Mouse (Mus musculus): Measurements from ENCODE around the gene Prkab1.

GRCm38 (mm10) chr5:116009884-116010627 lies 14.3 kb downstream of the Prkab1 start:
- TF ChIP-seq CTCF (IDR thresholded peaks at IDR 0.05; ENCODE audit: insufficient read depth, low read length) (no peak), POLR2A (IDR thresholded peaks at IDR 0.05; ENCODE audit: borderline replicate concordance, extremely low read depth, low read depth, low read length) (no peak)

Measured in lung, adult 2 months (tissue).